Mouse (Mus musculus): ENCODE measurements at regions not wholly inside any gene's neighbourhood (a gene's known extent, or its start where the extent isn't known, plus 50 kb on each side); places are given as distances from the start of the nearest gene placed in this dataset.

DNA sequence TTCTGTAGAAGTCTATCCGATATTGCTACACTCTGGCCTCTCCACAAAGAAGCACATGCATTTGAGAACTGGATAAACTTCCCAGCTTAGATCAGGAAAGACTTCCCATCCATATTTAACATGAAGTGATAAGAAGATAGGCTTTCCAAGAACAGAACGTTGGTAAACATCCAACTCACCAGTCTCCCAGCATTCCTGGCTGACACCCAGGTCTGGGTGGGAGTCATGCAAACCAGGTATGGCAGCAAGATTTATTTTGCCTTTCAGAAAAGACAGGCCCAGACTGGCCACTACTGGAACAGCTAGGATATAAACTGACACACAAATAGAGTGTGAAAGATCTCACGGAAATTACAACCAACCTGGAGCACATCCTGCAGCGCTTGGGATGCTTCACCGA, 459.6 kb downstream of the Psat1 start:
- DNase-seq = no peak

DNA sequence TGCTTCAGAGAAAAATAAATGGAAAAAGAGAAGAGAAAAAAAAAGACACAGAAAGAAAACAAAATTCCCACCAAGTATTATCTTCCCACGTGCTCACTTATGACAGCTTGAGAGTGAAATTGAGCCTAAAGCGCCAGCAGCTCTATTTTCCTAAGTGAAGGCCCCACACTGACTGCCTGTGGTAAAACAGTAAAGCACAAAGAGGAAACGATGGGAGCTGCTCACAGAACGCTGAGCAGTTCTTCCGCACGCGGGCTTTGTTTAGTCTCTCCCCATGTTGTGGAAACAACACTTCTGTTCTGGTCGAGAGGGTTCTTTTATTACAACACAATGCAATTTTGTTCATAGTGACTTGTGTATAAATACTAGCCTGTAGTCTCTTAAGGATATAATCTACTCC, 465.5 kb downstream of the Psat1 start:
- no peak for DNase-seq

DNA sequence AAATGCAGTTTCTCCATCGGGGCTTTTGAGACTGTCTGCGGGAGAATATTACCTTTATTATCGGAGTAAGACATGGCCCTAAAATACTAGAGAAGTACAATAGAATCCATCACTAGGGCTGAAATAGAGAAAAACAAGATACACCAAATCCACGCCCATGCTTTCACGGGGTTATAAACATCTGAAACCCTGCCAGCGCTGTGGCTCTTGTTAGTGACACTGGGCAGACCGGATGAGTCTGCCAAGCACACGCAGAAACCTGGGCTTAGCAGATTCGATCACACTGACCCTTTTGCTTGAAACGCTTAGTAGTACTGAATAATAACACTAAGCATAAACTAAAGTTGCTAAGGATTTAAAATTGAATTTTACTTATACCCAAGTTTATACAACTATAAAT, 477.6 kb downstream of the Psat1 start:
- DNase-seq = no peak

DNA sequence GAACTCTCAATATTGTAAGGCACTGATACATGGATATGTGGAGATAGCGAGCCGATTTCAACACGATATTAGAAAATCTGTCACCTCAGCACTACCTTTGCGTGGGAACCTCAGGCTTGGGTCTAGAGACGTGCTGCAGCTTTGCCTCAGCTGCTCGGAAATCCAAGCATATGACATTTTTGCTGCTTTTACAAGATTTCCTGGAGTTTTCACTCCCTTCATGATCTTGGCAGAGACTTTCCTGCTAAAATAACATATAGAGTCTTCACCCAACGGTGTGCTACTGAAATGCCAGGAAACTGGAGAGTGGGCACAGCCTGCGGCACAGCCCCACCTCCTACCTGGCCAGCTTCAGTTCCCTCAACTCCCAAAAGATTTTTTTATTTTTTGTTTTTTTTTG, 480.4 kb downstream of the Psat1 start:
- no peak for DNase-seq

DNA sequence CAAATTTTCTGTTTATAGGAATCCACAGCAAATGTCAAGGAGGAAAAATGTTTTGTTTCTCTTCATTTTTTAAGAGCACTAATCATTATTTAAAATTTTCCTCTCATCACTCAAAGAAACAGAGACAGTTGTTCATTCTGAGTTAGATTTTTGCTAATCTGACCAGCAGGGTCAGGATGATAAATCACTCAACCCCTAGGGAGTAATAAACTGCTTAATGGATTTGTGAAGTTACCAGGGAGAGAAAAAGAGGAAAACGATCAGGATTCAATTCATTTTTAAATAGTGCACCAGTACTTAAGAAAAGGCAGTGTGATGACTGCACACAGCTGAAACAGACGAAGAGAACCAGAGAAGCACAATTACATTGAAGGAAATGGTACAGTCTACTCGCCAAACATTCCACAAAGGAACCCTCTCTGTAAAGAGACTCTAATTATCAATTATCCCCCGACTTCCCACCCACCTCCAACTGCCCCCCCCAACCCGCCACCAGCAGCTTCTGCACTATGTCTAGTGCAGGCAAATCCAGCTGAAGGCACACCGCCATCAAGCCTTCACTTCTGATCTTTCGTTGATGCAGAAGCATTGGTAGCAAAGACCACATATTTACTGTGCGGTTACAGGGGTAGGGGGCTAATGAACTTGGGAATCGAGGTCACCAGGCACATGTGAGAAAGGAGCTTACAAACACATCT, 481.9 kb downstream of the Psat1 start:
- DNase-seq = no peak

DNA sequence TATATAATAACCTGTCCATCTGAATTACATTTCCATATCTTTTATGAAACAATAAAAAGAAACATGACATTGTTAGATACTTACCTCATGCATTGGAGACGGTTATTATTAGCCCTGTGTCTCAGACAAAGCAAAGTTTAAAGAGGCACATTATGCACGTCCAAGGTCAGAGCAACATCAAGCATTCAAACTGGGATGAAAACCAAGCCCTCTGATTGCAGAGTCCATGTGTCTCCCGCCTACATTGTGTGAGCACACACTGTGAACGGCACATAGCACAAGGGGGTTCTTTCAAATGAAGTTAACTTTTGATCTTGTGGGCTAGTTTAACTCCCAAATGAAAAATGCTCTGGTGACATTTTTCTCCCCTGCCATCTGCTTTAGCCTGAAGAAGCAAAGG, 489.3 kb downstream of the Psat1 start:
- no peak for DNase-seq

DNA sequence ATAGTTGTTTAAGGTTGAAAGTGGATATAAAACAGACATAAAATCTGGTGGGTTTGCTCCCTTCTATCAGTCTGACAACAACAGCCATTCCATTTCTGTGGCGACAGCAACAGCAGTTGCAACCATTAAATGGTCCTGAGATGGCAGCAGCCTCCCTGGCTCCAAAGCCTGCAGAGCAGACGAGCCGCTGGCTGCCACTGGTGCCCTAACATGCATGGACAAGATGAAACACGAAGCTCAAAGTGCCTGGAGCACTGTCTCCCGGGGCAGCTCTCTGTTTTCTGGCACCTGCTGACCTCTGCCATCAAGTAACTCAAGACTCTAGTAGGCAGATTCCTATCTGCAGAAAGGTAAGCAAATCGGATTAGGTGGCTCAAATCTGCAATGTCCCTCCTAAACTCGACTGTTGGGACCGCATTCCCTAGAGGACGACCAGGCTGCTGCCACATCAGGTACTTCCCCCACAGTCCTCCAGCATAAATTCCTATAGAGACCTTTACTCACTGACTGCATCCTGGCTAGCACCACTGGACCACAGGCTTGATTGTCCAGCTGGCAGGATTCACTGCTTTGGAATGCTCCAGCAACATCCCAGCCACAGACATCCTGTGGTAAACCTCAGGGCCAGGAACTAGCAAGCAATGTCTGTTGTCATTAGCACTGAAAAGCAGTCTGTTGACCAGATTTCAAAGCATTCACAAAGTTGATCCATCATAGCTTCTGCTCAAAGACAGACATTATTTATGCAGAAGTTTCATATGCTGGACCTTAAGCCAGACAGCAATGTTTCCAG, 490.0 kb downstream of the Psat1 start:
- DNase-seq = no peak

DNA sequence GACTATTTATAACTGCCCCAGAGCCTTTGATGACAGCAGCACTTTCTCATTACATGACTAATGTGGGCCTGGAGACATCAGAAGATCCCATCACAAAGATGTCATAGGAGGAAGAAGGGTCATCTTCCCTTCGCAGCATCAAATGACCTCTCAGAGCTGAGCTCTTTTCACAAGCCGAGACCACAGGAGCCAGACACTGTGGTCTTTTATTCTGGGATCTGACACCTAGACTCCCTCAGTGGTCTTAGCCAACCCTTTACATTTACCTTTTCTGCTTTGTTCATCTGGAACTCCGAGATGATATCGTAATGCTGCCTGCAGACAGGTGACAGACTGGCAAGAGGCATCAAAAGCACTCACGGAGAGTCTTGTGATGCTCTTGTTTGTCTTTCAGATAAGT, 498.1 kb downstream of the Psat1 start:
- DNase-seq = no peak

DNA sequence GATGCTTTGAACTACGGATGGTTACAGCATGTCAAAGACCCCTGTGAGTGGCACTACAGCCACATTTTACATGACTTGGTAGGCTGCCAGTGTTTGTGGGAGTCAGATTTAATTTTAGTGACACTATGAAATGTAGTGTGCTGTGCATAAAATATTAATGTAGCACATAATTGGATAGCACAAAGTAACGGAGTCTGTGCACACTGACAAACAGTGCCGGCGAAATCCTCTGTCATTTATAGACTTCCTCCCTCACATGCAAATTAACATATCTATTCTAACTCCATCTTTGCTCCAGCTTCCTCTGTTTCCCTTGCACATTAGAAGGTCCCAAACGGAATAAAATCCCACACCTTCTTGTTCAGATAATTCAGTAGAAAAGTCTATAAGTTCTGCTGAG, 515.3 kb downstream of the Psat1 start:
- no peak for DNase-seq

DNA sequence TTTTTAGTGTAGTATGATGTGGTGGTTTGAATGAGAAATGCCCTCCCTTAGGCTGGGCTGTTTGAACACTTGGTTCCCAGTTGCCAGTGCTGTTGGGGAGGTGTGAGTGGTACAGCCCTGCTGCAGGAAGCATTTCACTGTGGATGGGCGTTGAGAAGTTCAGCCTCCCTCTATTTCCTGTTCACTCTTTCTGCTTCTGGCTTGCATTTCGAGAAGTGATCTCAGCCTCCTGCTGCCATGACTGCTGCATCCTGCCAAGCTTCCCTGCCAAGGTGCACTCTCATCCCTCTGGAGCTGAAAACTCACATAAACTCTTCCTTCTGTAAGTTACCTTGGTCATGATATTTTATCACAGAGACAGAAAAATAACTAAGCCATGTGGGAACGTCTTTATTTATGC, 525.8 kb downstream of the Psat1 start:
- DNase-seq = no peak

DNA sequence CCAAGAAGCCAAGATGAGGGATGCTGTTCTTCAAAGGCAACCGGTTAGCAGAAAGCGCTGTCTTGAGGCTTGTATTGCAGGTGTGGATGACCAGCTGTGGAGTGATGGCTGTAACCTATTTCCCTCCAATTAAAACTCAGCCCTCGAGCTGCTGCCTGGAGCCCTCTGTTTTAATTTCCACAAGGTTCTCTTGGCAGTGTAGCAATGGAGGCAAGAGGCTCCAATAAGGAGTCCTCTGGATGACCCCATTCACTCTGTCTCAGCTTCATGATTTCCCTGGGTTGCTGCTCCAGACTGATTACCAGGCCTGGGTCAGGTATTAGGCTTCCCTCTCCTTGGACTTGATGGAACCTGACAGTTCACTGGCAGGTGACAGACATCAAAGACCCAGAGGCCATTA, 548.5 kb downstream of the Psat1 start:
- no peak for DNase-seq

DNA sequence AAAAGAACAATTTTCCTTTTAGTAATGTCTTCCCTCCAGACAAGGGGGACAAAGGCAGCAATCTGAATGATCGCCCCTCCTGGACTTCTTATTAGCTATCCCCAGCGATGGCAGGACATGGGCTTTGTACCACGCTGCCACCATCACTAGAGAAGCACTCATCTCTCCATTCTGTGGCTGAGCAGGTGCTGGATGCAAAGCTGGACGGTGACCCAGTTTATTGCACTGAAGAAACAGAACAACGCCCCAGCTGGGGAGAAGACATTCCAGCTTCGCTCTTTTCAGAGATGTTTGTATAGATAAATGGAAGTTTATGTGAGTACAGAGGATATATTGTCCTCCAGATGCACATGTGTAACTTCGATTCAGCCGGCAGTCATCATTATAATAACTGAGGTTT, 575.5 kb downstream of the Psat1 start:
- DNase-seq = no peak

DNA sequence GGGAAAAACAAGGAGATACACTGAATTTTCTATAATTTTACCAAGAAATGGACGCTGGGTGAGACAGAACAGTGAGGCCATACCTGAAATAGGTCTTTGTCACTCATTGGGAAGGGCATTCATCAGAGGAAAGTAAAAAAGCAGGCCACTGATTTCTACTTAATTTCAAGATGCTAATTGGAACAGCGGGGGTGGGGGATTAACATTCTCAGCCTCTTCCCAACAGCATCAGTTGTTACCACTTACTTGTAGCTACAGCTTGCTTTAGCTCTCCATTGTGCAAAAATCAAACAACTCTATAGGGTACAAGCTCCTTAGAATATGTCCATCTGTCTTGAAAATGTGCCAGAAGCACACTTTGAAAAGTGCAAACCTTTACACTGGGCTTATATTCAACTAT, 580.2 kb downstream of the Psat1 start:
- no peak for DNase-seq

DNA sequence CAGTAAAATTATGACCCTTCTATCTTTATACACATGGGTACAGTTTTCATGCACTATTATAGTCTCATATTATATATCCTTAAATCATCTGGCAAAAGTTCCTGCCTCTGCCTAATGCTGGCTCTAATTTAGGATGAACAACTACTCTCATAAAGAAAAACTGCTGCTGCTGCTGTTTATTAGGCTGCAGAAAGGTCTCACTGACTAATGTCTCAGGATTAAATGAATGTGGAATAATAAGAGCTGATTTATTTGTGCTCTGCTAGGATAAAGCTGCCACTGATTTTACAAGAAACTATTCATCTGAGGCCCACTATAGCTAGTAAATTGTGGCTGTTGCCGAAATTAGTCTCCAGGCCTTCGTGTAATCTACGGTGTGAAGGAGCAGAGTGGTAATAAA, 590.0 kb downstream of the Psat1 start:
- DNase-seq = no peak

DNA sequence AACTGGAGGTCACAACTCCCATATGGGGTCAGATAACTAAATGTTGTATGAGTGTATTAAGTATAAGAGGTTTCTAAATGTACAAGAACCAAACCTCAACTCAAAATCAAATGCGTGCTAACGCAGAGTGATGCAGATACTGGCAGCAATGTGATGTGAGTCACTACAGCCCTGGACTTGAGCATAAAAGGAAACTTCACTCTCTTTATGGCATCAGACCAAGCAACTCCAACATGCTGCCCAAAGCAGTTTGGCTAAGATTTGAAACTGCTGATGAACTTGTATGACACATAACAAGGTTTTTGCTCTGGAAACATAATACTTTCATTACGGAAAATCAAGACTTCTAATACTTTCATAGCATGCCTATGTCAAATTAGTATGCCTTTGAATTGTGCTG, 598.8 kb downstream of the Psat1 start:
- DNase-seq = no peak

DNA sequence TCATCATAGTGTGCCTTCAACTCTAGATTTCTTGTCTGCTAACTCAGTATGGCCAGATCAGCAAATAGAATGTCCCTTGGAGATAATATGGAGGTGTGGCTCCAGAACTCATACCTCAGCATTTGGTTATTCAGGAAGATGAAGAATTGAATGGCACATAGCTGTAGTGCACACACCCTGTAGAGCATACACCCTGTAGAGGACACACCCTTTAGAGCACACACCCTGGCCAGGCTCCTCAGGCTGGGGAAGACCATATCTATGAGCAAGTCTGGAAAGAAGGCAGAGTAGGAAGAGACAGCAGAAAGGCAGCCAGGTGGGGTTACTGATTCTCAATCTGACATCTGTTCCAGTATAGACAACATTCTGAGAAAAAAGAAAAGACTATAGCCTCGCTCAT, 604.9 kb downstream of the Psat1 start:
- DNase-seq = no peak

DNA sequence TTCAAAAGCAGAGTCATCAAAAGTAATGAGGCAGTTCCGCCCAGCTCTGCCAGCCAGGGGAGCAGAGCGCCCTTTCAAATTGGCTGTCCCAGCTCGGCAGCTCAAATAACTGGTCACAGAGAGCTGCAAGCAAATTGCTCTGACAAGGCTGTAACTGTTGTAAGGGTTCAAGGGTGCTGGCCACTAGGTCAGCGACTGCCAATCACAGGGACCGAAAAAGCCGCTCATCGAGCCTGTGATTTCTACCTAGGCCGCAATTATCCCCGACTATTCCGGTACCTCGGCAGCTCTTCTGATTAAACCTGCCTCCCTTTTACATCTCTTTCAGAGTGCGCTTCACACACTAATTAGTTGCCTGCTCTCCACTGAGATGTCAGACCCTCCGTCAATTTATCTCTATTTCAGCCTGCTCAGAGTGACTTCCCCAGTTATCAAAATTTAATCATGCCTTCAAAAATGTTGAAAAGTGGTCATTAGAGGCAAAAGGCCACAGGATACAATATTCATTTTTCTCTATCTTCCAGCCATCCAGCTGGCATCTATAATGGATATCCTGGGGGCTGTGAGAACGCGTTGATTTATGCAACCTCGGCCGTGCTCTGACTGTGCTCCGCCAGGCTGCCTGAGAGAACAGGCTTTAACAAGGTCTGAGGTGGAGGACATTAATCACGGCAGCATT, 606.7 kb downstream of the Psat1 start:
- no peak for DNase-seq

DNA sequence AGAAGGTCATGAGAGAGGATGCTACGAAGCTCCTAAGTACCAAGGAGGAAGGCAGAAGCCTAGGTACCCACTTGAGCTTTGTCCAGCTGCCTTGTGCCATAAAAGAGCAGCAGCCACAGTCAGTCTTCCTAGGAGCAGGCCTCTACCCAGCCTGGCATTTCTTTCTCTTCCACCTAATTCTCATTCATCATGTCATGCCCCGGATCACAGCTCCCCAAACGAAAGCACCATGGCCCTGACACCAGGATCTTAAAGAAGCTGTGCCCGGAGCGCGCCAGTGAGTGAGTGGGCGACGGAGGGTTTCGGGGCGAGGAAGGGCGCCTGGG, 607.2 kb downstream of the Psat1 start:
- DNase-seq = no peak

DNA sequence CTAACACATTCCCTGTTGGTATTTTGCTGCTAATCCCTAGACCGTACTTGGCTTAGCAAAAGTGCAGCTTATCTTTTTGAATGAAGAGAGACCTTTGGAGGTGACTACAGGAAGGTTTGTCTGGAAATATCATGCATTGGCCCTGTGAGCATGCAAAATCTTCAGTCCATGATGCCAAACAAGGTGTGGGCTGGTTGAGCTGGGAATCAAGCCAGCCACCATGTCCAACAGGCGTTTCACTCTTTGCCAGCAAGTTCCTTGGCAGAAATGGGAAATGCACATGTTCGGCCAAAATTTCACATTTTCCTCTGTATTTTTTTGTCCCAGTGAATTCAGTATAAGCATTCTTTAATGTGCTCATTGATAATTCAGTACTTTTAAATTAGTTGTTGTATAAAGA, 617.0 kb downstream of the Psat1 start:
- DNase-seq = peak; percentile 12

DNA sequence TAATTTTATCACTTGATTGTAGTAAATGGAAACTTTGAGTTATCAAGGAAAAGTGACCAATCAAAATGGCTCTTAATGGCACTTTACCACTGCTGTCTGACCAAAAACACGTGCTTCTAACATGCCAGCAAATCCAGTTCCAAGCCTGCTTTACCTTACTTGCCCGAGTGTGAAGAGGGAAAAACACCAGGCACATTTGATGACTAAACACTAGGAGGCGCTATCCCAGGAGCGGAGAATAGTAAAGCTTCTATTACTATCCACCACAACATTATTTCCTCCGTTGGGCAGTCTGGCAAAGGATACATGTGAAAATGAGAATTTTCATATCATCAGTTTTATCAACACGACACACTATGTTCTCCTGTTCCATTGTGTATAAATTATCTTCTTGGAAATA, 647.7 kb downstream of the Psat1 start:
- peak; percentile 26 for DNase-seq

DNA sequence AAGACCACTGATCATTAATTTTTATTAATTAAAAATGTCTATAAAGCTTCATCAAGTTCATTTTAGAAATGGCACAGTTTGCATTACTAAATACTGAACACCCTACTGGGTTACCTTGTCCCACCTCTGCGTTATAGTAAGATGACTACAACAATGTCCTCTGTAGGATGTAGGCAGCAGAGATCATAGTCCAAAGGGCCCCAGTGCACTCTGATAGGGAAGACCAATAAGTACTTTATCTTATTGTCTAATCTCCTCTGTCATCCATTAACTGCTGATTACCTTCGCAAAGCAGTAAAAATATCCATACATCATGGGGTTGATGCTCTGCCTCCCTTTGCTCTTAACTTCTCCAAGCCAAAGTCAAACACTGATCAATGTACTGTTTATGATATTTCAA, 662.1 kb downstream of the Psat1 start:
- no peak for DNase-seq

DNA sequence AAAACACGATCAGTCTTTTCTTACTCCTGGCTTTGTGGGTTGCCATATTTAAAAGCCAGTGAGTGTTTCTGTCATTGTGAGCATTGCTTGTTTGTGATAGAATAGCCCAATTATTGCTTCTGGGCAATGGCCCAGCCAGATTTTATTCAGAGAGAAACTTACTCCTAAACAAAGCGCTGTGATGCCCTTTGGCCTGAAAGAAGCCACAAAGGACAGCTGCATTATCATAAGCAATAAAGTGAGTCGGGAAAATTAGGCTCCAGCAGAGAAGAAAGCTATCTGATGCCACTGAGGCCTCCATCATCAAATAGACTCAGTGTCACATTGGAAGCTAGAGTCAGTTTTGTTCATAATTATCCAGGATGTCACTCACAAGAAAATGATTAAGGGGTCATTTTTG, 644.9 kb upstream of the Tle4 start:
- no peak for DNase-seq

DNA sequence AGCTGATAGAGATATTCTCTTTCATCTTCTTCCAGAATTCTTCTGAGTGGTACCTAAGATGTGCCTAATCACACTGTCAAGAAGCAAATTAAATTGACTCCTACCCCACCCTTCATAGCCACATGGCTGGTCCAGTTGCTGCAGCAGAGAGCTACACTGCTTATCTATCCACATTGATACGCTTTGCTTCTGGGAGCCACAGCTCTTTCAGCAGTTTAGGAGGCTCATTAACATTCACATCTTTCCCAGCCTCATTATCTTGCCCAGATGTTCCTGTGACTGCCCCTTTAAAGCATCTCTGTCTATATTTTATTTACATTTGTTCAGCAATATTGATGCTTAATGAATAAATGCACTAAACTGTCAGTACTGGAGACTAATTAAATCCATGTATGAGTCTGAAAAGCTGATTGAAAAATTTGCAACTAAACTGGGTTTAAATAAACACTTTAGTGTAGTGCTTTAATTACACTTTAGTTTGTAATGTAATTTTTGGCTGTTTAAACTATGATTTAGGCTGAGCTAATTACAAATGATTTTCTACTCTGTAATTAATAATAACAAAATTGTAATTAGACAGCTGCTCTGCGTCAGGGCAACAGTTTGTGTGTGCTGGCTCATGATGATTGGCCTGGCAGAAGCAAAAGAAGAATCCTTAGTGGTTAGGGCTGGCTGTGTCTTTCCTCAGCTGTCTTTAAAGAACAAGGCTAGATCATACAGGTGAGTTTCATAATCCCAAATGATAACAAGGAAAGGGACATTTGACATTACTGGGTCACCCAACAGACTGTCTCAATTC, 632.5 kb upstream of the Tle4 start:
- no peak for DNase-seq

All from adrenal gland, postnatal 10 days (tissue).